Mouse (Mus musculus): ENCODE results near the gene Opn1sw. TPM values are rescaled to one million over a fixed set of nuclear protein-coding genes. Genes with fewer than 3 reads are reported as not detected.

Gene Opn1sw
- polyA plus RNA-seq, 1 experiment from 2014 or later, result 0.32 TPM

DNA sequence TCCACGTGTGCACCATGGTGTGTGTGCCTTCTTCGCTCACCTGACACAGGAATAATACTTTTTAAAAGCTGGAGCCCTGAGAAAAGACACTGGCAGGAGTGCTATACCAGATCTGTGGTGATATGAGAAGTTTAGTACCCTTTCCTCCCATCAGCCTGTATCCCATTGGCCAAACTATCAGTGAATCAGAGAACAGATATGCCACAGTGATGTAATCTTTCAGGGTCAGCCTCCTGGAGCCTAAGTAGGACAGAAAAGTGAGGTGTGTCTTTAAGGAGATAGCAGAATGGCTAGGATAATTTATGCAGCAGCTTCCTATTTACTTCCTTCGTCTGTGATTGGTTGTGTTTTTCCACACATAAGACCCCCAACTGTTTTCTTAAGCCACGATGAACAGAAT, 39.9 kb upstream of the Opn1sw start:
- no peak for ATAC-seq (ENCODE audit: low FRiP score)

DNA sequence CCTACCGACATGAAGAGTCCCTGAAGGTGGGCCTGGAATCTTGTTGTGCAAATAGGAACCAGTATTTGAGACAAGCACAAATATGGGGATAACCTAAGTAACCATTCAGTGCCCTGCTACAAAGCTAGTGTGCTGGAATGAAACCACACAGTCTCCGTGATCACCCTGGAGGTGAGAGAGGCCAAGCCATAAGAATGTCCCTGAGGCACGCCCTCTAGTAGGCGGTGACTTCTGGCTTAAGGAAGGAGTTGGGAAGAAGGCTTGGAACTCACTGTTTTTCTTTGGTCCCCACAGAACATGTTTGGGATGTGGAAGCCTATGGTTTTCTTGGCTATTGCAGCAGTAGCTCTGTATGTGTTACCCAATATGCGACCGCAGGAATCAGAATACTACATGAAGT, 38.1 kb upstream of the Opn1sw start:
- peaks cover under 1% of the 10 kb centered on the region for H3K4me1 ChIP-seq (replicated peaks)
- H3K36me3 ChIP-seq, result peaks cover 16% of the 10 kb centered on the region
- H3K4me2 ChIP-seq, result no peak overlapping the region
- no peak for ATAC-seq (ENCODE audit: low FRiP score)
- H3K27me3 ChIP-seq, result peaks cover 12% of the 10 kb centered on the region
- no peak overlapping the region for H3K4me3 ChIP-seq
- 0 out of 2 replicates have a peak overlapping the region, but pooled peaks have one; percentile 10 for H3K9ac ChIP-seq
- no peaks in the 10 kb centered on the region for H3K9me3 ChIP-seq
- WGBS, result 78% methylated on average over 6 of the region's 6 CpGs
- no peak overlapping the region for H3K27ac ChIP-seq

More for the DNA sequence above, 39.9 kb upstream of the Opn1sw start:
- Histone ChIP-seq H3K4me2 (no peak overlapping the region), H3K36me3 (peaks cover 6% of the 10 kb centered on the region), H3K27ac (no peak overlapping the region), H3K9ac (no peak overlapping the region), H3K9me3 (no peaks in the 10 kb centered on the region), H3K27me3 (peaks cover 30% of the 10 kb centered on the region), H3K4me1 (replicated peaks) (peaks cover 19% of the 10 kb centered on the region), H3K4me3 (no peak overlapping the region)
- 63% methylated on average over 4 of the region's 4 CpGs for WGBS

DNA sequence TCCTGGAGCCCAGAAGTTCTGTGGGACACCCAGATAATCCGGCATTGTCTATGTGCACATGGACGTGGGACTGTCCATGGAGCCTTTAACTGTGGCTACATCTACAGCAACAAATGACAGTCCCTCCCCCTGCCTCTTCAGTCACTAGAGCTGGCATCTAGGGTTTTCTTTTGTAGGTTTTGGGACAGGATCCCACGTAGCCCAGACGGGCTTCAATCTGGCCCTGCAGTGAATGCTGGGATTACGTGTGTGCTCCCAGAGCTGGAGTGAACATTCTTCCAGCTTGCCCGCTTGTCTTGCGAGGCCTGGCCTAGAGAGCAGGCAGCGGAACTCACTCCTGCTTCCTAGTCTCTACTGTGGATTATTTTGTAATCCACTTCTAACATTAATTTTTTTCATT, 36.9 kb upstream of the Opn1sw start:
- peaks cover 21% of the 10 kb centered on the region for H3K36me3 ChIP-seq
- 89% methylated on average over 8 of the region's 8 CpGs for WGBS

DNA sequence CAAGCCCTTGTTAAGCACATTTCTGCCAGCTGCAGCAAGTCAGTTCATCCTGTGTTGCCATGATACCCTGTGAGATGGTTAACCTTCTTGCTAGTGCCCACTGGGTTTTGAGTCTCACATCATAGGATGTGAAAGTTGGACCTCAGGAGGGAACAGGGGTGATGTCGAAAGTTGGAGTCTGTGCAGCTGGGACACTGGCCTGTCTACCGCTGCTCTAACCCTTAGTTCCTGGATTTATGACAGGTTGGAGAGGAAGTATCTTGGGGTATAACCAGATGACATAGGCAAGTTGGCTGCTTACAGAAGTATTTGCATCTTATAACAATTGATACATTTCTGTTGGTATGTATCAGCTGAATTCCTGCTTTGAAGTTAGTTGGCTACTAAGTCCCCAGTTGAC, 32.3 kb upstream of the Opn1sw start:
- 94% methylated on average over 2 of the region's 2 CpGs for WGBS
- H3K27ac ChIP-seq, result no peak overlapping the region

More for the DNA sequence above, 36.9 kb upstream of the Opn1sw start:
- Histone ChIP-seq H3K9me3 (no peaks in the 10 kb centered on the region), H3K27me3 (no peaks in the 10 kb centered on the region), H3K4me3 (no peak overlapping the region), H3K27ac (no peak overlapping the region), H3K4me2 (no peak overlapping the region), H3K4me1 (replicated peaks) (no peaks in the 10 kb centered on the region), H3K9ac (no peak overlapping the region)
- no peak for ATAC-seq (ENCODE audit: low FRiP score)

DNA sequence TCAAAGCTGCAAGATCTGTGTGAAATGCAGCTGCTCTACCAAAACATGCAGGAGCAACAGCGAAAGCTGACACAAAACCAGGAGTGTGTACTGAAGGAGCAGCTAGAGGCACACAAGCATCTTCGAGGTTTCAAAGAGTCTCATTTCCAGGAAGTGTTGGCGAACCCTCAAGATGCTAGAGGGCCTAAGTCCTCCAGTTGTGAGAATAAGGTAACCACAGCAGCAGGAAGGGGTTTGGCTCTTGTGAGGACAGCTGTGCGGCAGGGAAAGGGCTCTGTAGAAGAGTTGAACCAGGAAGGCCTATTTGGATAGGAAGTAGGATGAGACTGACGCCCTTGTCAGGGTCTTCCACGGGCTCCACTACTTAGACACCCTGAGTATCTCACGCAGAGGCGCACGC, 27.2 kb upstream of the Opn1sw start:
- WGBS, result 87% methylated on average over 9 of the region's 9 CpGs
- Histone ChIP-seq H3K9ac (no peak overlapping the region), H3K27ac (no peak overlapping the region), H3K9me3 (no peaks in the 10 kb centered on the region), H3K4me3 (no peak overlapping the region), H3K4me1 (replicated peaks) (no peaks in the 10 kb centered on the region), H3K27me3 (no peaks in the 10 kb centered on the region), H3K4me2 (no peak overlapping the region), H3K36me3 (peaks cover 85% of the 10 kb centered on the region)
- ATAC-seq (ENCODE audit: low FRiP score), result no peak

More for the DNA sequence above, 32.3 kb upstream of the Opn1sw start:
- Histone ChIP-seq H3K4me2 (no peak overlapping the region), H3K27me3 (no peaks in the 10 kb centered on the region), H3K36me3 (peaks cover 52% of the 10 kb centered on the region), H3K9me3 (no peaks in the 10 kb centered on the region), H3K4me1 (replicated peaks) (no peaks in the 10 kb centered on the region), H3K4me3 (no peak overlapping the region), H3K9ac (no peak overlapping the region)
- no peak for ATAC-seq (ENCODE audit: low FRiP score)

DNA sequence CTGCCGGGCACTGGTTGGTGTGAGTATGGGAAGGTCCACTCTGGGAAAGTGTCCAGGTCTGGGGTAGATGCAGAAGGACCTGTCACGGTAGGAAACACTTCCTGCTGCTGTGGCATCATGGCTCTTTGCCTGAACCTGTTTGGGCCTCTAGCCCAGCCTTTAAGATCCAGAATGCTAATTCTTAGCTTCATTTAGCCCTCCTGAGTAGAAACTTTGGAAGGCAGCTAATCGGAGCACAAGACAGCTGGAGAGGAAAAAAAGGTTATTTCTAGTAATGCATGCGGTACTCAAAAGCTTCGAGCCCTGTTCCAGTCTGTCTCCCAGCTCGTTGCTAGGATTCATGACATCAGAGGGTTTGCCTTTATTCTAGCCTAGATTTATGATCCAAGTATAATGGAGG, 18.1 kb upstream of the Opn1sw start:
- 70% methylated on average over 6 of the region's 6 CpGs for WGBS

DNA sequence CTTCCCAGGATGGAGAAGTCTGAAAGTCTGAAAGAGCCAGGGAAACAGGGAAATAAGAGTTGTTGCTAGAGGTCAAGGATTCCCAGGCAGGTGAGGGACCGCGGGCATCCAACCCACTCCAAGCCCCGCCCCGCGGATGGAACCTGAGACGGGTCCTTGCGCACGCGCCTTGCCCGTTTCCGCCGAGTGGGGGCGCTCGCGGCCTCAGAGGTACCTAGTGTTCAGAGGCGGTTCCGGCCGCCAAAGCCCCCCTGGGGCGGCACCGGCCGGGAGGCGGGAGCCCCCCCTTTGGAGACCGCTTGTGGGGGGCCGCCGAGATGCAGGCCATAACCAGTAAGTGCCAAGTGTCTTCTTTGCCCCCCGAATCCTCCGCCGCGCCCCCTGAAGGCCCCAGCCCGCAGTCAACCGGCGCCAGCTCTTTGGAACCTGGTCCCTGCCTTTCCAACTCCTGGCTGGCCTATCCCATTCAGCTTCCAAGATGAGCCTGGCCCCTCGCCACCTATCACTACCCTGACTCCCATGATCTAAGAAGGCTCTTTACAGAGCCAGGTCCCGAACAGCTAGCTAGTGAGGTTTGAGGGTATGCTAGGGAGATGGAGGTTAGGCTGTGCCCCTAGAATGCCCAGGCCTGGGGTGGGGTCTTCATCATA, 14.6 kb upstream of the Opn1sw start:
- ATAC-seq (ENCODE audit: low FRiP score), result no peak
- Histone ChIP-seq H3K4me2 (0 out of 2 replicates have a peak overlapping the region, but pooled peaks have one; percentile 6), H3K36me3 (peaks cover 12% of the 10 kb centered on the region), H3K9me3 (no peaks in the 10 kb centered on the region), H3K4me3 (no peak overlapping the region), H3K27ac (no peak overlapping the region), H3K27me3 (peaks cover 21% of the 10 kb centered on the region), H3K9ac (no peak overlapping the region), H3K4me1 (replicated peaks) (peaks cover 7% of the 10 kb centered on the region)
- 10% methylated on average over 29 of the region's 34 CpGs for WGBS

More for the DNA sequence above, 18.1 kb upstream of the Opn1sw start:
- Histone ChIP-seq H3K4me2 (no peak overlapping the region), H3K9me3 (no peaks in the 10 kb centered on the region), H3K4me3 (no peak overlapping the region), H3K27me3 (peaks cover 12% of the 10 kb centered on the region), H3K36me3 (peaks cover 39% of the 10 kb centered on the region), H3K4me1 (replicated peaks) (peaks cover 4% of the 10 kb centered on the region), H3K9ac (no peak overlapping the region), H3K27ac (0 out of 2 replicates have a peak overlapping the region, but pooled peaks have one; percentile 20)
- ATAC-seq (ENCODE audit: low FRiP score), result no peak

DNA sequence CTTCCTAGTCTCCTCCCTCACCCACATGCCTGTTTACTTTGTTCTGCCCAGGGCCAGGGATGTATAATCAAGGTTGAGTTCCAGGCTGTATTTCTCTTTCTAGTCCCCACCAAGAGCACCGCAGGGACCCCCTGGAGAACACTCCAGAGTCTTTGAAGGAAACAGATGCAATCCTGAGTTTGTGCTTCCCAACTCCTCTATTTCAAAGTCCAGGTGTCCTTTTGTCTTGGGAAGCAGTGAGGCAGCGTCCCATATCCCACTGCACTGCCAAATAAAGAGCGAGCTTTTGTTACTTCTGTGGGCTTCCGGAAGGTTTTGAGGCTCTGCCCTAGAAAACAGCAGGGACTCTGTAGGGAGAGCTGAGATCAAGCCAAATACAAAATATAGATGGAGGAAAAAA, 11.6 kb upstream of the Opn1sw start:
- H3K9ac ChIP-seq, result no peak overlapping the region
- no peak overlapping the region for H3K4me2 ChIP-seq
- no peak overlapping the region for H3K4me3 ChIP-seq
- H3K27ac ChIP-seq, result no peak overlapping the region
- ATAC-seq (ENCODE audit: low FRiP score), result no peak
- peaks cover 27% of the 10 kb centered on the region for H3K27me3 ChIP-seq
- H3K36me3 ChIP-seq, result peaks cover 3% of the 10 kb centered on the region; the same call in 1 of the 2 replicates
- H3K4me1 ChIP-seq (replicated peaks), result peaks cover 24% of the 10 kb centered on the region
- 79% methylated on average over 4 of the region's 4 CpGs for WGBS
- H3K9me3 ChIP-seq, result no peaks in the 10 kb centered on the region

DNA sequence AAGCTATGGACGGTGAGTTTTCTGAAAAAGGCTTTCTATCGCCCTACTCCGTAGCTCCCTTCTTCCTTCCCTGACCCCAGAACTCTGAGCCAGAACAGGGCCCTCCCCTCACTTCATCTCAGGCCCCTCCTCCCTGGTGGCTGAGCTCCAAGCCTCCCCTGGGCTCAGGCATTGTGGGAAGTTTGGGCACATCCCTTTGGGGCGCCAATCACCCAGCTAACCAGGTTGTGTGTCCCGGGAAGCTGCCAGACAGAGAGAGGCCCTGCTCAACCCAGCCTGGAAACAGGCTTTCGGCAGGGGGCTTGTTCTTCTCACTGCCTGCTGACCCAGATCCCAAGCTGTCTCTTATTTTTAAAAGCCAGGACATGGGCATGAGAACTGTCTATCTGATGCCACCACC, 9.3 kb upstream of the Opn1sw start:
- ATAC-seq (ENCODE audit: low FRiP score), result peak; percentile 22; the same call in 1 of the 2 replicates
- 7% methylated on average over 6 of the region's 6 CpGs for WGBS

DNA sequence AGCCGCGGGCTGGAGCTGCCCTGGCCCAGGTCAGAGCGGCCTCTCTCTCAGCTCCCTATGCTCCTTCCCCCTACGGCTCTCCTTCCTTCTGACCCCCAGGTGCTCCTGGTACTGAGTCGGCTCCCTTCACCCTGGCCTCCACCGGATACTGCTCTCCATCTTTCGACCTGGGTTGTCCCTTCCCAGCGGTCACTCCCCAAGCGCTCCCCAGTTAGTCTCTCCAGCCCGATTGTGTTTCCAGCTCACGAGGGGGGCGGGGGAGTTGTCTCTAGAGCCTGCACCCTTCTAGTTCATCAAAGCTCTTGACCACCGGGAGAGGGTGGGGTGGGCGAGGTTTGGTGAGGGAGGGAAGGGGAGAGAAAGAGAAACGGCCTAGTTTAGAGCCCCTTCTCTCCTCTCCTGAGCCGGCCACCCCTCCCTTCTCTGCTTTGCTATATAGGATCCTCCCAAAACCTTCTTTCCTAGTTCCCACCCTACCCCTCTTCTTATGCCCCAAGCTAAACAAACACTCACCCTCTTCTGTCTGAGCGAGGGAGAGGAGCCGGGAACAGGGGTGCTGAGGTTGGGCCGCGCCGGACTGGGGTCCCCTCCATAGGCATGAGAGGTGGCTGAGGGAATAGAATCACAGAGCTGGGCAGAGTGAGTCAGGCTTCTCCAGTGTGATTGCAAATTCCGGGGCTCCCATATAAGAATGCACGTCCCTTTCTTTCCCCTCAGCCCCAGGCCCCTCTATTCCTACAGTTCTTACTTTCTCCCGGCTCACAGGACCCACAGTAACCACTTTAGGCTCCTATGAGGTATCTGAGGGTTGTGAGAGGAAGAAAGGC, 8.7 kb upstream of the Opn1sw start:
- peak overlapping the region; percentile 84 for H3K4me2 ChIP-seq
- peaks cover 35% of the 10 kb centered on the region for H3K27me3 ChIP-seq
- ATAC-seq (ENCODE audit: low FRiP score), result peak; percentile 83
- no peaks in the 10 kb centered on the region for H3K9me3 ChIP-seq
- peak overlapping the region; percentile 85 for H3K27ac ChIP-seq
- H3K4me1 ChIP-seq (replicated peaks), result peaks cover 20% of the 10 kb centered on the region
- peaks cover 3% of the 10 kb centered on the region; the same call in 1 of the 2 replicates for H3K36me3 ChIP-seq
- peak overlapping the region; percentile 69 for H3K4me3 ChIP-seq
- WGBS, result 2% methylated on average over 22 of the region's 24 CpGs
- H3K9ac ChIP-seq, result peak overlapping the region; percentile 87

More for the DNA sequence above, 9.3 kb upstream of the Opn1sw start:
- Histone ChIP-seq H3K4me2 (peak overlapping the region; percentile 84), H3K36me3 (peaks cover 3% of the 10 kb centered on the region; the same call in 1 of the 2 replicates), H3K27me3 (peaks cover 35% of the 10 kb centered on the region), H3K4me1 (replicated peaks) (peaks cover 21% of the 10 kb centered on the region), H3K9ac (peak overlapping the region; percentile 87), H3K4me3 (peak overlapping the region; percentile 69), H3K27ac (peak overlapping the region; percentile 85), H3K9me3 (no peaks in the 10 kb centered on the region)

DNA sequence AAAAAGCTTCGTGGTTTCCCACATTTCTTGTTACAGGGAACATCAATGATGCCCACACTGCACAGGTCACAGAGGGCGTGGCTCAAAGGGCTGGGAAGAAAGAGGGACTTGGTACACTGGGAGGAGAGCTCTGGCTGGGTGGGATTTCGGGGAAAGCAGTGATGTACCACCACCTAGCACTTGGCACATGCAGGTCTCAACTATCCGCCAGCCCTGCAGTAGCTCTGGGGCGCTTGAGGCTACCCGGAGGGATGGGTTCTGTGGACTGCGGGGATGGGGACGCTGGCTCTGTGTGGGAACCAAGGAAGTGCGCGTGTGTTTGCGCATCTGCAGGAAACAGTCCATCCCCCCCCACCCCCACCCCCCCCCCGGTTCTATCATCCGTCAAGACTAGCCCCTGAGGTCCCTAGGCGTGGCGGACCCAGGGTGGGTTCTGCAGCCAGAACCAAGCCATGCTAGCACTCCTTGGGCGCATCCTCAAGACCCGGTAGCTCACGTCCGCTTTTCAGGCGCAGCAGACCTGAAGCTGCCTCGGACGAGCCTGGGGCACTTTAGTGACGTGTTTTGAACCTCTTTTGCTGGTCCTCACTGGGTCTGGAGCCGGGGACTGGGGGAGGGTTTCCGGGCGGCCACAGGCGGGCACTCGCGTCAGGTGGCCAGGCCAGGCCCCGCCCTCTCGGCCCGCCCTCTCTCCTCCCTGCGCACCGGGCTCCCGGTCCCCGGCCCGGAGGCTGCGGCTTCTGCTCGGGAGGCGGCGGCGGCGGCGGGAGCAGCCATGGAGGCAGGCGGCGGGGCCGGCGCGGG, 7.8 kb upstream of the Opn1sw start, which contains the start of gene Ccdc136:
Ccdc136 (plus strand) TSS at position 400 of the 804 bp plus-strand sequence.
- peak; percentile 94 for ATAC-seq (ENCODE audit: low FRiP score)
- H3K4me1 ChIP-seq (replicated peaks), result peaks cover 20% of the 10 kb centered on the region
- H3K36me3 ChIP-seq, result peaks cover 3% of the 10 kb centered on the region; the same call in 1 of the 2 replicates
- no peaks in the 10 kb centered on the region for H3K9me3 ChIP-seq
- peak within 1 kb of the TSS; percentile 87 for H3K9ac ChIP-seq
- peak within 1 kb of the TSS; percentile 69 for H3K4me3 ChIP-seq
- H3K4me2 ChIP-seq, result peak within 1 kb of the TSS; percentile 84
- H3K27me3 ChIP-seq, result peaks cover 31% of the 10 kb centered on the region
- H3K27ac ChIP-seq, result peak within 1 kb of the TSS; percentile 85
- under 1% methylated on average over 44 of the region's 49 CpGs for WGBS

DNA sequence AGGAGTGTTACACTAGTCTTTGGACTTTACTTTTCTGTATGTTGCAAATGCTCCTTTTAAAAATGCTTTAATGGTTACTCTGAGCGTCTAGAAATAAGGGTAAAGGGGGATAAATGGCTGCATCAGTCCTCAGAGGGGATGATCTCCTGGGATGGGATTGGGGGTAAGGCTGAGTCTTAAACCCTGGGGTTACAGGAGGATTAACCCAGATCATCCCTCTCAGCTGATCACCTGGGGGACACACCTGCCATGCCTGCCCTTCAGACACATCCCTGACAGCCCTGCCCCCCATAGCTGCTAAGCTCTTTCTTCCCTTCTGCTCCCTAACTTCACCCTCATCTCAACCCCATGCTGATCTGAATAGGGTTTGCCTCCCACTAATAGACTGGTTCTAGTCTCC, 6.0 kb upstream of the Opn1sw start:
- H3K27ac ChIP-seq, result no peak overlapping the region
- peaks cover 2% of the 10 kb centered on the region; the same call in 1 of the 2 replicates for H3K36me3 ChIP-seq
- H3K4me2 ChIP-seq, result no peak overlapping the region
- peaks cover 20% of the 10 kb centered on the region for H3K4me1 ChIP-seq (replicated peaks)
- no peak overlapping the region for H3K9ac ChIP-seq
- H3K9me3 ChIP-seq, result no peaks in the 10 kb centered on the region
- 52% methylated on average over 1 of the region's 1 CpGs for WGBS
- H3K27me3 ChIP-seq, result peaks cover 32% of the 10 kb centered on the region
- ATAC-seq (ENCODE audit: low FRiP score), result no peak
- no peak overlapping the region for H3K4me3 ChIP-seq
